Mouse (Mus musculus): ENCODE measurements around the gene Gm9733. TPM values are rescaled to one million over a fixed set of nuclear protein-coding genes. Genes with fewer than 3 reads are reported as not detected.
"Not testable (repeated sequence)": the region's sequence is repeated elsewhere in the genome, so short reads cannot be mapped to it uniquely, and the experiment has no call there.

Gm9733 gene
- not detected in 2 replicates for polyA plus RNA-seq (2016; fragmentation: Nextera tagmentation; extraction: Ambion mirVana)

GRCm38 (mm10) chr3:15332063-15332462 is at the start of gene Gm9733:
Gene Gm9733 (minus strand): TSS chr3:15332302.
- Histone ChIP-seq H3K4me1 (no peaks in the 10 kb centered on the region), H3K36me3 (no peaks in the 10 kb centered on the region), H3K27me3 (ENCODE audit: low read depth, poor library complexity, severe bottlenecking) (no peaks in the 10 kb centered on the region), H3K4me3 (no peak within 1 kb of the TSS), H3K27ac (no peak within 1 kb of the TSS), H3K9me3 (replicated peaks) (0 out of 2 replicates have a peak, but pooled peaks cover 4% of the 10 kb centered on the region)
- DNase-seq (ENCODE audit: low spot score) = no peak
- 89% methylated on average over 3 of the region's 3 CpGs for WGBS

- H3K27me3 ChIP-seq (ENCODE audit: low read depth, poor library complexity, severe bottlenecking); DNase-seq (ENCODE audit: low spot score): not testable (repeated sequence)
- 74% methylated on average over 3 of the region's 3 CpGs for whole genome bisulfite sequencing
Observed at GRCm38 (mm10) chr3:15355690-15356089, 23.6 kb upstream of the Gm9733 start.

GRCm38 (mm10) chr3:15350318-15350717 is 18.2 kb upstream of the Gm9733 start:
- WGBS = 94% methylated on average over 1 of the region's 2 CpGs
- not testable (repeated sequence) for DNase-seq (ENCODE audit: low spot score); H3K36me3 ChIP-seq; H3K9me3 ChIP-seq (replicated peaks); H3K27ac ChIP-seq; H3K4me1 ChIP-seq; H3K4me3 ChIP-seq; H3K27me3 ChIP-seq (ENCODE audit: low read depth, poor library complexity, severe bottlenecking)

More at GRCm38 (mm10) chr3:15355690-15356089, 23.6 kb upstream of the Gm9733 start:
- H3K4me1 ChIP-seq; H3K27ac ChIP-seq; H3K9me3 ChIP-seq (replicated peaks); H3K4me3 ChIP-seq; H3K36me3 ChIP-seq: not testable (repeated sequence)

GRCm38 (mm10) chr3:15345606-15346005 is 13.5 kb upstream of the Gm9733 start:
- WGBS = 71% methylated on average over 3 of the region's 3 CpGs
- H3K27me3 ChIP-seq (ENCODE audit: low read depth, poor library complexity, severe bottlenecking); DNase-seq (ENCODE audit: low spot score); H3K9me3 ChIP-seq (replicated peaks); H3K27ac ChIP-seq; H3K36me3 ChIP-seq; H3K4me1 ChIP-seq; H3K4me3 ChIP-seq: not testable (repeated sequence)

- Histone ChIP-seq H3K36me3 (no peaks in the 10 kb centered on the region), H3K4me1 (no peaks in the 10 kb centered on the region), H3K9me3 (replicated peaks) (no peaks in the 10 kb centered on the region), H3K4me3 (no peak overlapping the region), H3K27me3 (ENCODE audit: low read depth, poor library complexity, severe bottlenecking) (no peaks in the 10 kb centered on the region), H3K27ac (no peak overlapping the region)
- WGBS = 85% methylated on average over 1 of the region's 1 CpGs
- no peak for DNase-seq (ENCODE audit: low spot score)
Observed at GRCm38 (mm10) chr3:15340287-15340686, 8.2 kb upstream of the Gm9733 start.

- H3K27ac ChIP-seq = no peak overlapping the region
- WGBS = 64% methylated on average over 2 of the region's 2 CpGs
- H3K27me3 ChIP-seq (ENCODE audit: low read depth, poor library complexity, severe bottlenecking) = no peaks in the 10 kb centered on the region
- 0 out of 2 replicates have a peak, but pooled peaks cover 4% of the 10 kb centered on the region for H3K9me3 ChIP-seq (replicated peaks)
- H3K4me1 ChIP-seq = no peaks in the 10 kb centered on the region
- H3K36me3 ChIP-seq = no peaks in the 10 kb centered on the region
- no peak for DNase-seq (ENCODE audit: low spot score)
- H3K4me3 ChIP-seq = no peak overlapping the region
Observed at GRCm38 (mm10) chr3:15334182-15334581, 2.1 kb upstream of the Gm9733 start.

GRCm38 (mm10) chr3:15331545-15331944 is 557 bp downstream of the Gm9733 start:
- Histone ChIP-seq H3K4me3 (no peak overlapping the region), H3K27me3 (ENCODE audit: low read depth, poor library complexity, severe bottlenecking) (no peaks in the 10 kb centered on the region), H3K4me1 (no peaks in the 10 kb centered on the region), H3K27ac (no peak overlapping the region), H3K36me3 (no peaks in the 10 kb centered on the region), H3K9me3 (replicated peaks) (0 out of 2 replicates have a peak, but pooled peaks cover 4% of the 10 kb centered on the region)
- WGBS = 64% methylated on average over 3 of the region's 3 CpGs
- DNase-seq (ENCODE audit: low spot score) = no peak

- no peaks in the 10 kb centered on the region for H3K4me1 ChIP-seq
- H3K4me3 ChIP-seq = no peak overlapping the region
- no peak overlapping the region for H3K27ac ChIP-seq
- DNase-seq (ENCODE audit: low spot score) = no peak
- H3K36me3 ChIP-seq = no peaks in the 10 kb centered on the region
- 0 out of 2 replicates have a peak, but pooled peaks cover 4% of the 10 kb centered on the region for H3K9me3 ChIP-seq (replicated peaks)
- no peaks in the 10 kb centered on the region for H3K27me3 ChIP-seq (ENCODE audit: low read depth, poor library complexity, severe bottlenecking)
Observed at GRCm38 (mm10) chr3:15329549-15329948, 2.6 kb downstream of the Gm9733 start.

GRCm38 (mm10) chr3:15284424-15285328 is 47.4 kb downstream of the Gm9733 start:
- Histone ChIP-seq H3K27me3 (ENCODE audit: low read depth, poor library complexity, severe bottlenecking) (no peaks in the 10 kb centered on the region), H3K27ac (no peak overlapping the region), H3K4me3 (no peak overlapping the region), H3K36me3 (no peaks in the 10 kb centered on the region), H3K4me1 (no peaks in the 10 kb centered on the region), H3K9me3 (replicated peaks) (no peaks in the 10 kb centered on the region)
- 92% methylated on average over 6 of the region's 6 CpGs for WGBS
- no peak for DNase-seq (ENCODE audit: low spot score)

GRCm38 (mm10) chr3:15275899-15276526 is 56.1 kb downstream of the Gm9733 start:
- Histone ChIP-seq H3K27me3 (ENCODE audit: low read depth, poor library complexity, severe bottlenecking) (no peaks in the 10 kb centered on the region), H3K4me3 (no peak overlapping the region), H3K36me3 (no peaks in the 10 kb centered on the region), H3K27ac (no peak overlapping the region), H3K9me3 (replicated peaks) (no peaks in the 10 kb centered on the region), H3K4me1 (no peaks in the 10 kb centered on the region)
- 85% methylated on average over 5 of the region's 5 CpGs for WGBS
- DNase-seq (ENCODE audit: low spot score) = no peak

GRCm38 (mm10) chr3:15264450-15264849 is 67.7 kb downstream of the Gm9733 start:
- H3K4me3 ChIP-seq = no peak overlapping the region
- H3K27ac ChIP-seq = no peak overlapping the region
- no peaks in the 10 kb centered on the region for H3K36me3 ChIP-seq
- no peaks in the 10 kb centered on the region for H3K27me3 ChIP-seq (ENCODE audit: low read depth, poor library complexity, severe bottlenecking)
- WGBS = 21% methylated on average over 3 of the region's 3 CpGs
- no peak for DNase-seq (ENCODE audit: low spot score)
- H3K9me3 ChIP-seq (replicated peaks) = 0 out of 2 replicates have a peak, but pooled peaks cover 2% of the 10 kb centered on the region
- H3K4me1 ChIP-seq = no peaks in the 10 kb centered on the region

GRCm38 (mm10) chr3:15255726-15256125 is 76.4 kb downstream of the Gm9733 start:
- Histone ChIP-seq H3K27me3 (ENCODE audit: low read depth, poor library complexity, severe bottlenecking) (no peaks in the 10 kb centered on the region), H3K4me1 (no peaks in the 10 kb centered on the region), H3K9me3 (replicated peaks) (no peaks in the 10 kb centered on the region), H3K4me3 (no peak overlapping the region), H3K27ac (no peak overlapping the region), H3K36me3 (no peaks in the 10 kb centered on the region)
- DNase-seq (ENCODE audit: low spot score) = no peak
- 83% methylated on average over 6 of the region's 6 CpGs for WGBS
